Mouse (Mus musculus): Measurements from ENCODE around the gene Sptan1. TPM values are rescaled to one million over a fixed set of nuclear protein-coding genes. Genes with fewer than 3 reads are reported as not detected.

Gene Sptan1
- total RNA-seq, 1 experiment = 340 TPM

GRCm38 (mm10) chr2:29991962-29992361 lies 26.6 kb downstream of the Sptan1 start:
- no peak for DNase-seq (ENCODE audit: low read depth, low spot score)
- Histone ChIP-seq H3K9ac (ENCODE audit: insufficient read depth, low read depth, low read length, poor library complexity, severe bottlenecking) (no peak overlapping the region), H3K4me3 (ENCODE audit: insufficient read depth in 1 of 2, low read depth in 1 of 2, low read length in 2 of 2, poor library complexity in 1 of 2, severe bottlenecking in 1 of 2) (no peak overlapping the region), H3K9me3 (ENCODE audit: control insufficient read depth, insufficient read depth, low read depth, low read length) (no peaks in the 10 kb centered on the region), H3K36me3 (ENCODE audit: control insufficient read depth, insufficient read depth, low read length, poor library complexity, severe bottlenecking) (peaks cover 57% of the 10 kb centered on the region), H3K27ac (ENCODE audit: insufficient read depth, low read depth, low read length, poor library complexity, severe bottlenecking) (no peak overlapping the region), H3K4me1 (ENCODE audit: control insufficient read depth in 2 of 2, insufficient read depth in 2 of 2, low read length in 2 of 2, poor library complexity in 1 of 2) (no peaks in the 10 kb centered on the region)
- no peak for TF ChIP-seq HCFC1 (IDR thresholded peaks at IDR 0.05; ENCODE audit: borderline replicate concordance, insufficient read depth, low read length)
- TF ChIP-seq MAFK (IDR thresholded peaks at IDR 0.05; ENCODE audit: insufficient read depth, low read depth, low read length) = peak; percentile 76; the same call in 1 of the 2 replicates
- in situ Hi-C loops (cut with MboI; ENCODE audit: low sequenced_read_pairs in 2 of 2, unreplicated experiment in 2 of 2) = no loop called here

- in situ Hi-C loops (cut with MboI; ENCODE audit: low sequenced_read_pairs in 2 of 2, unreplicated experiment in 2 of 2) = loop anchor here (25.0 kb wide), 2 partner anchors 97 to 847 kb away; no protein-coding TSS in a partner anchor
- H3K4me1 ChIP-seq (ENCODE audit: control insufficient read depth in 2 of 2, insufficient read depth in 2 of 2, low read length in 2 of 2, poor library complexity in 1 of 2) = no peaks in the 10 kb centered on the region
- no peak overlapping the region for H3K4me3 ChIP-seq (ENCODE audit: insufficient read depth in 1 of 2, low read depth in 1 of 2, low read length in 2 of 2, poor library complexity in 1 of 2, severe bottlenecking in 1 of 2)
- H3K9ac ChIP-seq (ENCODE audit: insufficient read depth, low read depth, low read length, poor library complexity, severe bottlenecking) = no peak overlapping the region
- H3K36me3 ChIP-seq (ENCODE audit: control insufficient read depth, insufficient read depth, low read length, poor library complexity, severe bottlenecking) = peaks cover 67% of the 10 kb centered on the region
- H3K9me3 ChIP-seq (ENCODE audit: control insufficient read depth, insufficient read depth, low read depth, low read length) = no peaks in the 10 kb centered on the region
- H3K27ac ChIP-seq (ENCODE audit: insufficient read depth, low read depth, low read length, poor library complexity, severe bottlenecking) = no peak overlapping the region
- TF ChIP-seq CHD2 (IDR thresholded peaks at IDR 0.05; ENCODE audit: low read depth, low read length) (no peak), ZC3H11A (IDR thresholded peaks at IDR 0.05; ENCODE audit: borderline replicate concordance, low read depth, low read length) (no peak), HCFC1 (IDR thresholded peaks at IDR 0.05; ENCODE audit: borderline replicate concordance, insufficient read depth, low read length) (no peak), MAFK (IDR thresholded peaks at IDR 0.05; ENCODE audit: insufficient read depth, low read depth, low read length) (no peak), ZNF384 (IDR thresholded peaks at IDR 0.05; ENCODE audit: low read depth, low read length) (no peak)
- no peak for DNase-seq (ENCODE audit: low read depth, low spot score)
Observed at GRCm38 (mm10) chr2:30009101-30009500, 43.7 kb downstream of the Sptan1 start.

DNA sequence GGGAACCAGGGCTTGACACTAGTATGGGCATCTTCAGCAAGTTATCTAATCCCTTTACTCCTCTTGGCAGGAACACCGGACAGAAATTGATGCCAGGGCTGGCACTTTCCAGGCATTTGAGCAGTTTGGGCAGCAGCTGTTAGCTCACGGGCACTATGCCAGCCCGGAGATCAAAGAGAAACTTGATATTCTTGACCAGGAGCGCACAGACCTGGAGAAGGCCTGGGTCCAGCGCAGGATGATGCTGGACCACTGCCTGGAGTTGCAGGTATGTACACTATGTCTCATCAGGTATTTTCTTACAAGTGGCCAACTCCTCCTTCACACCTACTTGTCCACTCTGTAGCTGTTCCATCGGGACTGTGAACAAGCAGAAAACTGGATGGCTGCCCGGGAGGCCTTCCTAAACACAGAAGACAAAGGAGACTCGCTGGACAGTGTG lies 45.5 kb downstream of the Sptan1 start:
- Histone ChIP-seq H3K9me3 (ENCODE audit: control insufficient read depth, insufficient read depth, low read depth, low read length) (no peaks in the 10 kb centered on the region), H3K4me1 (ENCODE audit: control insufficient read depth in 2 of 2, insufficient read depth in 2 of 2, low read length in 2 of 2, poor library complexity in 1 of 2) (no peaks in the 10 kb centered on the region), H3K27ac (ENCODE audit: insufficient read depth, low read depth, low read length, poor library complexity, severe bottlenecking) (no peak overlapping the region), H3K36me3 (ENCODE audit: control insufficient read depth, insufficient read depth, low read length, poor library complexity, severe bottlenecking) (peaks cover 69% of the 10 kb centered on the region), H3K9ac (ENCODE audit: insufficient read depth, low read depth, low read length, poor library complexity, severe bottlenecking) (no peak overlapping the region), H3K4me3 (ENCODE audit: insufficient read depth in 1 of 2, low read depth in 1 of 2, low read length in 2 of 2, poor library complexity in 1 of 2, severe bottlenecking in 1 of 2) (no peak overlapping the region)
- in situ Hi-C loops (cut with MboI; ENCODE audit: low sequenced_read_pairs in 2 of 2, unreplicated experiment in 2 of 2) = loop anchor here (25.0 kb wide), 2 partner anchors 99 to 849 kb away; no protein-coding TSS in a partner anchor
- DNase-seq (ENCODE audit: low read depth, low spot score) = no peak
- TF ChIP-seq ZC3H11A (IDR thresholded peaks at IDR 0.05; ENCODE audit: borderline replicate concordance, low read depth, low read length) (no peak), MAFK (IDR thresholded peaks at IDR 0.05; ENCODE audit: insufficient read depth, low read depth, low read length) (no peak), CHD2 (IDR thresholded peaks at IDR 0.05; ENCODE audit: low read depth, low read length) (no peak), HCFC1 (IDR thresholded peaks at IDR 0.05; ENCODE audit: borderline replicate concordance, insufficient read depth, low read length) (no peak), ZNF384 (IDR thresholded peaks at IDR 0.05; ENCODE audit: low read depth, low read length) (no peak)

DNA sequence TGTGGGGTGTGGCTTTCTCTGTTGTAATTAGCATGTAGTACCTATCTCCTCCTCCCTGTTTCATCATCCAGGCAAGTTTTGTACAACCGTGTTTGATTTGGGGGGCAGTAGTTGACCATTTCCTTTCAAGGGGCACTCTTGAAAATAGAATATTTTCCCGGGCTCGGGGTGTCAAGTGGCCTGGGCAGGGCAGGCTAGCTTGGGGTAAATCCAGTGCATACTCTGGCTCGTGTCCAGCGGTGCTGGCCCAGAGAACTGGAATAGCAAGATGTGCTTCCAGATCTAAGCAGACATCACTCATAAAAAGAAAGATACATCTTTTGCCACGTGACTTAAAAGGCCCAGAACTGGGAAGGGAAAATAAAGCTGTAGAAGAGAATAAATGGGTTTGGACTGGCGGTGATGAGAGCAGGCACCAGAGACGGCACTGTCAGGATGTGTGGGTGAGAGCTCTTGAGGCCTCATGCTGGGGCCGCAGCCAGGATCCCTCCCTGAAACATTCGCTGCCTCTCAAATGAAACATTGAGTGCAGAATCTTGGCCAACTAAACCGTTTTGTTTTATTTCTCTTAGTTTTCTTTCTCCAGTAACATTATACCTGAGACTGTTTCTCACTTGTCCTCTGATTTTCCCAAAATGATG lies 49.1 kb downstream of the Sptan1 start:
- no peak overlapping the region for H3K9ac ChIP-seq (ENCODE audit: insufficient read depth, low read depth, low read length, poor library complexity, severe bottlenecking)
- in situ Hi-C loops (cut with MboI; ENCODE audit: low sequenced_read_pairs in 2 of 2, unreplicated experiment in 2 of 2) = loop anchor here (25.0 kb wide), 2 partner anchors 102 to 852 kb away; no protein-coding TSS in a partner anchor
- peaks cover 68% of the 10 kb centered on the region for H3K36me3 ChIP-seq (ENCODE audit: control insufficient read depth, insufficient read depth, low read length, poor library complexity, severe bottlenecking)

More for the DNA sequence above, 49.1 kb downstream of the Sptan1 start:
- no peak for DNase-seq (ENCODE audit: low read depth, low spot score)
- no peak for TF ChIP-seq MAFK (IDR thresholded peaks at IDR 0.05; ENCODE audit: insufficient read depth, low read depth, low read length)
- TF ChIP-seq ZC3H11A (IDR thresholded peaks at IDR 0.05; ENCODE audit: borderline replicate concordance, low read depth, low read length) = no peak
- no peak for TF ChIP-seq ZNF384 (IDR thresholded peaks at IDR 0.05; ENCODE audit: low read depth, low read length)
- TF ChIP-seq HCFC1 (IDR thresholded peaks at IDR 0.05; ENCODE audit: borderline replicate concordance, insufficient read depth, low read length) = no peak
- Histone ChIP-seq H3K4me1 (ENCODE audit: control insufficient read depth in 2 of 2, insufficient read depth in 2 of 2, low read length in 2 of 2, poor library complexity in 1 of 2) (no peaks in the 10 kb centered on the region), H3K9me3 (ENCODE audit: control insufficient read depth, insufficient read depth, low read depth, low read length) (no peaks in the 10 kb centered on the region), H3K4me3 (ENCODE audit: insufficient read depth in 1 of 2, low read depth in 1 of 2, low read length in 2 of 2, poor library complexity in 1 of 2, severe bottlenecking in 1 of 2) (no peak overlapping the region), H3K27ac (ENCODE audit: insufficient read depth, low read depth, low read length, poor library complexity, severe bottlenecking) (no peak overlapping the region)
